13 mouse cellular contexts compared by ENCODE assay signal in genomic region chr13:45879746-45880542, GRCm38 (mm10).
DNase-seq lines count a peak whose midpoint lies in the region; ATAC-seq and TF ChIP-seq lines count a peak whose summit lies in the region.
"Had no signal": no experiment of that assay in that cellular context is flagged by ENCODE, and none has a peak within 500 bp of the region (broad histone marks: within the 10 kb centered on the region; RNA-seq: fewer than 3 reads in every experiment).

No protein-coding gene starts in this region.

- 79% methylated on average over 14 of the region's 14 CpGs for WGBS in intestine, embryonic 14.5 days
- 77% methylated on average over 14 of the region's 14 CpGs for WGBS in intestine, postnatal 0 days
- WGBS in embryonic facial prominence, embryonic 15.5 days = 40% methylated on average over 14 of the region's 14 CpGs
- 66% methylated on average over 14 of the region's 14 CpGs for WGBS in stomach, embryonic 14.5 days

- H3K27me3 ChIP-seq in intestine, embryonic 14.5 days (replicated peaks; ENCODE audit: control insufficient read depth, insufficient read depth, low read length) = no peaks in the 10 kb centered on the region
- H3K27me3 ChIP-seq in intestine, postnatal 0 days (replicated peaks; ENCODE audit: control insufficient read depth, insufficient read depth, low read length) = no peaks in the 10 kb centered on the region
- no peaks in the 10 kb centered on the region for H3K27me3 ChIP-seq in megakaryocyte, embryonic 14.5 days (replicated peaks)
- H3K27me3 ChIP-seq in embryonic facial prominence, embryonic 15.5 days = no peaks in the 10 kb centered on the region
- no peaks in the 10 kb centered on the region for H3K27me3 ChIP-seq in stomach, embryonic 14.5 days (ENCODE audit: control insufficient read depth, insufficient read depth, low read length)
- H3K27me3 ChIP-seq: heart, embryonic 15.5 days had no signal

- no peak overlapping the region for H3K4me3 ChIP-seq in intestine, embryonic 14.5 days (ENCODE audit: low read depth, low read length)
- no peak overlapping the region for H3K4me3 ChIP-seq in intestine, postnatal 0 days (ENCODE audit: low read depth, low read length)
- H3K4me3 ChIP-seq in megakaryocyte, embryonic 14.5 days (replicated peaks) = peak overlapping the region; percentile 56
- H3K4me3 ChIP-seq in embryonic facial prominence, embryonic 15.5 days (replicated peaks) = no peak overlapping the region
- H3K4me3 ChIP-seq in stomach, embryonic 14.5 days (ENCODE audit: low read depth, low read length) = no peak overlapping the region
- H3K4me3 ChIP-seq: heart, embryonic 15.5 days had no signal

- H3K27ac ChIP-seq in intestine, embryonic 14.5 days (ENCODE audit: low read depth) = peak overlapping the region; percentile 9; the same call in 1 of the 2 replicates
- H3K27ac ChIP-seq in intestine, postnatal 0 days (ENCODE audit: low read depth, low read length) = no peak overlapping the region
- H3K27ac ChIP-seq in embryonic facial prominence, embryonic 15.5 days (replicated peaks) = peak overlapping the region; percentile 52; the same call in 1 of the 2 replicates
- peak overlapping the region; percentile 48; the same call in 1 of the 2 replicates for H3K27ac ChIP-seq in stomach, embryonic 14.5 days (ENCODE audit: low read length)
- H3K27ac ChIP-seq: heart, embryonic 15.5 days; hindbrain, postnatal 0 days had no signal

- H3K9ac ChIP-seq in intestine, embryonic 14.5 days (ENCODE audit: low read length) = no peak overlapping the region
- no peak overlapping the region for H3K9ac ChIP-seq in intestine, postnatal 0 days (ENCODE audit: low read depth, low read length)
- H3K9ac ChIP-seq in embryonic facial prominence, embryonic 15.5 days = no peak overlapping the region
- no peak overlapping the region for H3K9ac ChIP-seq in stomach, embryonic 14.5 days (replicated peaks; ENCODE audit: low read depth, low read length)
- H3K9ac ChIP-seq: heart, embryonic 15.5 days had no signal

- no peak for ATAC-seq in intestine, embryonic 14.5 days (replicated peaks; ENCODE audit: low FRiP score, low TSS enrichment, low read depth)
- no peak for ATAC-seq in intestine, postnatal 0 days
- no peak for ATAC-seq in megakaryocyte, adult 5-6 weeks (ENCODE audit: poor library complexity, severe bottlenecking)
- no peak for ATAC-seq in embryonic facial prominence, embryonic 15.5 days (ENCODE audit: insufficient number of reproducible peaks, low FRiP score, low TSS enrichment, low read depth)
- no peak for ATAC-seq in stomach, embryonic 14.5 days (ENCODE audit: insufficient number of reproducible peaks, insufficient read depth, low FRiP score, low read depth)
- ATAC-seq: hindbrain, postnatal 0 days had no signal

- no peak for TF ChIP-seq CTCF in intestine, postnatal 0 days (IDR thresholded peaks at IDR 0.05; ENCODE audit: low read depth)

- H3K36me3 ChIP-seq in intestine, embryonic 14.5 days (ENCODE audit: control insufficient read depth, insufficient read depth, low read length) = no peaks in the 10 kb centered on the region
- no peaks in the 10 kb centered on the region for H3K36me3 ChIP-seq in intestine, postnatal 0 days (ENCODE audit: control insufficient read depth, insufficient read depth)
- H3K36me3 ChIP-seq in megakaryocyte, embryonic 14.5 days (replicated peaks; ENCODE audit: low read length) = peaks cover 54% of the 10 kb centered on the region
- no peaks in the 10 kb centered on the region for H3K36me3 ChIP-seq in embryonic facial prominence, embryonic 15.5 days
- no peaks in the 10 kb centered on the region for H3K36me3 ChIP-seq in stomach, embryonic 14.5 days (ENCODE audit: control insufficient read depth, insufficient read depth, low read length)
- H3K36me3 ChIP-seq: heart, embryonic 15.5 days had no signal

- peaks cover 11% of the 10 kb centered on the region; the same call in 1 of the 2 replicates for H3K4me1 ChIP-seq in intestine, embryonic 14.5 days (replicated peaks; ENCODE audit: control insufficient read depth, insufficient read depth, low read length)
- no peaks in the 10 kb centered on the region for H3K4me1 ChIP-seq in intestine, postnatal 0 days (replicated peaks; ENCODE audit: control insufficient read depth, insufficient read depth, low read length)
- peaks cover 85% of the 10 kb centered on the region for H3K4me1 ChIP-seq in megakaryocyte, embryonic 14.5 days
- peaks cover 28% of the 10 kb centered on the region for H3K4me1 ChIP-seq in embryonic facial prominence, embryonic 15.5 days
- peaks cover 6% of the 10 kb centered on the region; the same call in 1 of the 2 replicates for H3K4me1 ChIP-seq in stomach, embryonic 14.5 days (ENCODE audit: control insufficient read depth, insufficient read depth, low read length)

- H3K9me3 ChIP-seq in intestine, embryonic 14.5 days (ENCODE audit: control insufficient read depth, low read length) = no peaks in the 10 kb centered on the region
- H3K9me3 ChIP-seq in intestine, postnatal 0 days (ENCODE audit: control insufficient read depth) = no peaks in the 10 kb centered on the region
- no peaks in the 10 kb centered on the region for H3K9me3 ChIP-seq in megakaryocyte, embryonic 14.5 days
- no peaks in the 10 kb centered on the region for H3K9me3 ChIP-seq in embryonic facial prominence, embryonic 15.5 days (replicated peaks)
- H3K9me3 ChIP-seq in stomach, embryonic 14.5 days (ENCODE audit: control insufficient read depth, low read depth, low read length) = no peaks in the 10 kb centered on the region
- H3K9me3 ChIP-seq: heart, embryonic 15.5 days had no signal

- no peak overlapping the region for H3K4me2 ChIP-seq in intestine, embryonic 14.5 days (ENCODE audit: low read length)
- no peak overlapping the region for H3K4me2 ChIP-seq in intestine, postnatal 0 days (replicated peaks; ENCODE audit: low read depth)
- no peak overlapping the region for H3K4me2 ChIP-seq in embryonic facial prominence, embryonic 15.5 days (replicated peaks)
- H3K4me2 ChIP-seq in stomach, embryonic 14.5 days (replicated peaks; ENCODE audit: low read depth, low read length) = no peak overlapping the region
- H3K4me2 ChIP-seq: heart, embryonic 15.5 days had no signal

- no peak for DNase-seq in intestine, embryonic 14.5 days (ENCODE audit: low spot score)
- DNase-seq in gastrocnemius, postnatal 10 days = no peak
- no peak for DNase-seq in heart, adult 8-10 months (ENCODE audit: low spot score)
- DNase-seq: layer of hippocampus, adult 9-11 months; right cerebral cortex, postnatal 14 days; thymus, postnatal 25 days had no signal
